Mouse (Mus musculus) lung, postnatal 0 days (tissue): ENCODE measurements around the gene Metap1.

Source experiments
- CTCF ChIP-seq: IDR thresholded peaks from 2 replicates; pipeline ENCODE4 v1.5.1; 2016; ENCODE audit warnings: antibody characterized with exemption, mild to moderate bottlenecking
- EP300 ChIP-seq: IDR thresholded peaks from 2 replicates; pipeline ENCODE4 v1.6.1; 2016; ENCODE audit warnings: antibody characterized with exemption, mild to moderate bottlenecking, control low read depth

DNA sequence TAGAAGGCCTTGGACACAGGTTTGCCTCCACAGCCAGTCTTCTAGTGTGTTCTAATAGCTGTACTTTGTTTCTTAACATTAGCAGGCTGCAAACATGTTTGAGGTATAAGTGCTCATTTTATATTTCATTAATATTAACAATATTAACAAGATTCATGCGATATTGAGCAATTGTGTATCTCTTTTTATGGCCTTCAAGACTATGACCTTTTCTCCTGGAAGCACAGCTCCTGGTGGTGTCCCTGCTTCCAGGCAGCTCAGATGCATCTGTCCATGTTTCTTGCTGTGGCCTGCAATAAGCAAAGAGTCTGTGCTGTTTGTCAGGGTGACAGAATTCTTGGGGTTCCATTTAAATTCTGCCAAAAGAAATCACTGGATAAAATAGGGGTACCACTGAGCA lies 79.7 kb downstream of the Metap1 start:
- no peak for TF ChIP-seq CTCF
- no peak for TF ChIP-seq EP300
